Mouse (Mus musculus) liver, embryonic 14.5 days (tissue): ENCODE measurements at regions not wholly inside any gene's neighbourhood (a gene's known extent, or its start where the extent isn't known, plus 50 kb on each side); places are given as distances from the start of the nearest gene placed in this dataset.

ENCODE experiments used
- CTCF ChIP-seq: IDR thresholded peaks from 2 replicates; pipeline ENCODE4 v1.5.1; 2016; ENCODE audit warnings: antibody characterized with exemption, low read depth, control low read depth
- EP300 ChIP-seq: IDR thresholded peaks from 2 replicates; pipeline ENCODE4 v1.6.1; 2016; ENCODE audit warnings: antibody characterized with exemption, low read depth

GRCm38 (mm10) chr7:68571315-68571714, 177.7 kb downstream of the Arrdc4 start:
- no peak for TF ChIP-seq CTCF
- TF ChIP-seq EP300, result no peak
